Mouse (Mus musculus): Measurements from ENCODE around the gene Cdkl5.

Cdkl5 gene

GRCm38 (mm10) chrX:160994543-160995121, at the start of gene Cdkl5:
Cdkl5 (minus strand) TSS chrX:160994704.
- DNase-seq (ENCODE audit: low read depth) = peak; percentile 76

DNA sequence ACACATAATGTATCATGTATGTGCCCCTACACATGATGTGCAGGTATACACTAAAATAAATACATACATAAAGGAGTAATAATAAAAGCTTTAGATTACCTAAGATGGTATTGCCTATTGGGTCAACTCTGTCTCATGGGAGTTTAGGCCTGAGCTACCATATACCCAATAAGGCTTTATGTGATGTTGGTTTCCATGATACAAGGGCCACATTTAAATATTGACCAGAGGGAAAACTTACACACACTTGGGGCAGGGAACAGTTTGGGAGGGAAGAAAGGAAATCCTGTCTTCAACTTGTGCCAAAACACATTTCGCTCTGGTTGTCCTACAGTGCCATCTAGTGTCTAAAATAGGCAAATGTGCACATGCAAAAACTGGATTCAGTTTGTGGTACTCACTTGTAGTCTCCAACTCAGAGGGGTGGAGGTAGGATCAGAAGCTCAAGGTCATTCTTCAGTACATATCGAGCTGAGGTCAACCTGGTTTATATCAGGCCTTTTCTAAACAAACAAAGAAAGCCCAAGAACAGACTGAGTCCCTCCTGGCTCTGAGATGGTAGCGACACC, 38.8 kb upstream of the Cdkl5 start:
- DNase-seq (ENCODE audit: low read depth) = peak; percentile 12

GRCm38 (mm10) chrX:161032423-161032822, 37.9 kb upstream of the Cdkl5 start:
- no peak for DNase-seq (ENCODE audit: low read depth)

DNA sequence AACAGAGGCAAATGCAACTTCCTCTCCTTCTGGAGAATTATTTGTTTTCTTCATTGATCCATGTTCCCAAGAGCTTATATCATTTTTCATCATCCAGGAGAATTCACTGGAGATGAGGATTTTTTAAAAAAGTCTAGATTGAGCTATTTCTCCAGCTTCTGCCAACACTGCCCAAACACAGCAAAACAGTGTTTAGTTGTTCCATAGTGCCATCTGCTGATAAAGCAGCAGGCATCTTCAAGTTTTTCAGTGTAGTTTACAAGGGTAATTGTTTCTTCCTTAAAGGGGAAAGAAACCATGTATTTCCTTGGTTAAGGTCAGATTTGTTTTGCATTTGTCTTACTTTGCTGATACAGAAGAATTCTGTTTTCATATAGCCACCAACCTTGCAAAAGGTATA, 35.7 kb upstream of the Cdkl5 start:
- DNase-seq (ENCODE audit: low read depth) = peak; percentile 4

- DNase-seq (ENCODE audit: low read depth) = no peak
Measured at GRCm38 (mm10) chrX:161024475-161024874, 30.0 kb upstream of the Cdkl5 start.

GRCm38 (mm10) chrX:161021548-161021947, 27.0 kb upstream of the Cdkl5 start:
- no peak for DNase-seq (ENCODE audit: low read depth)

GRCm38 (mm10) chrX:161018179-161018578, 23.7 kb upstream of the Cdkl5 start:
- DNase-seq (ENCODE audit: low read depth) = no peak

DNA sequence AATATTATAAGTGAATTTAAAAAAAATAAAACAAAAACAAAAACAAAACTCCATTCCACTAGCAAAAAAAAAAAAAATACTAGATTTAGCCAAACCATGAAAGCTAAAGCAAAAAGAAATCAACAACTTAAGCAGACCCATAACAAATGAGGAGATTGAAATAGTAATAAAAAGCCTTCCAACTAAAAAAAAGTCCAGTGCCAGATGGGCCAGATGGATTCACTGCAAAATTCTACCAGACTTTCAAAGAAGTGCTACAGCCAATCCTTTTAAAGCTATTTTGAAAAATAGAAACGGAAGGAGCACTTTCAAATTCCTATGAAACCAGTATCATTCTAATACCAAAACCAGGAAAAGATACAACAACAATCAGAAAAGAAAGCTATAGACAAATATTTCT, 11.8 kb upstream of the Cdkl5 start:
- DNase-seq (ENCODE audit: low read depth) = no peak

GRCm38 (mm10) chrX:160996051-160996450, 1.5 kb upstream of the Cdkl5 start:
- no peak for DNase-seq (ENCODE audit: low read depth)

DNA sequence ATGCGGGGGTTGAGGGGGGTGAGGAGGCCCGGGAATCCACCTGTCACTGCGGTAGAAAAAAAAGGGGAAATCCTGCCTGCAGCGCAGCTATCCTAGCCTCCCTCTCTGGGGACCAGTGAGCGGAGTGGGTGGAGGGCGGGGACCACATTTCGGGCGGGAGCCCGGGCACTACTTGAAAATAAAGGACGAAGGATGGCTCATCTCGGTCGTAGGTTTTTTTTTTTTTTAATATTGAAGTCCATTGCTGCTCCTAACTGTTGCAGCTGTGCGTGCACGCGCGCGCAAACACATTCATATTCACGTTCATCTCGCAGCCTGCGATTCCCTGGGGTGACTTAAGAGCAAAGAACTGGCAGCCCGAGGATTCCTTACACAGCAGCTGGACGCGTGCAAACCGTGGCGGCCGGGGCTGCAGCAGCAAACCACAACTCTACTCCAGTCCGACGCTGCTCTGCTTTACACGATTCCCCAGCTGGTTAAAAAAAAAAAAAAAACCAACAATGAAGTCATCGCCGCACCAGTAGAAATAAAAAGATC, 695 bp upstream of the Cdkl5 start:
- peak; percentile 9 for DNase-seq (ENCODE audit: low read depth)

DNA sequence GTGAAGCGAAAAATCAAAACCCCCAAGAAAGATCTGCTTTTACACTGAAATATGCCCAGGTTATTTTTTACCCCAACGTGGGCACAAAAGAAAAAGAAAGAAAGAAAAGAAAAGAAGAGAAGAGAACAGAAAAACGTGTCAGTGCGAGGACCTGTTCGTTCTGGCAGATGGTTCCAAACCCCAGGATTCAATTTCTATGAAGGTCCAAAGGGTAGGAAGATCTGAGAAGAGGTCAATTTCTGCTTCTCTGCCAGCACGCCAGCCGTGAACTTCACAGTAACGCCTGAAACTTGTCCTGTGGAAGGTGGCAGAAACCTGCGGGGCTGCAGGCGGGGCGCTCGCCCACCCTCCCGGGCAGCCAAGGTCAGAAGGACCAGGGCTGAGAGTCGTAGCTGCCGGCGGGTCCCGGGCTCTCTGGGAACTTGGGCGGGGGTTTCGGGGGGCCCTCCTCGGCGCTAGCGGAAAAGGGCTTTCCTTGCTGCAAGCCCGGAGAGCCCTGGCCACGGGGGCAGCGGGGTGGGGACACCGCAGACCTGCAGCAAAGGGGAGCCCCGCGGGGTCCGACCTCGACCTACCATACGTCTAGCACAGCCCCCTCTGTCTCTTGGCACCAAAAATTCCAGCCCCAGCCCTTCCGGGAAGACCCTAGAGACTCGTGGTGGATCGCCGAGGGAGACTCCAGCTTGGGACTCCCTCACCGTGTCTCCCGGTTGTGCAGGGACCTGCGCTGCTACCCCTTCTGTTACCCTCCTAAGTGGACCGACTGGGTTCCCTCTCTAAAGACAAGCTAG, 560 bp downstream of the Cdkl5 start:
- DNase-seq (ENCODE audit: low read depth) = no peak

- no peak for DNase-seq (ENCODE audit: low read depth)
Measured at GRCm38 (mm10) chrX:160992703-160993102, 1.8 kb downstream of the Cdkl5 start.

DNA sequence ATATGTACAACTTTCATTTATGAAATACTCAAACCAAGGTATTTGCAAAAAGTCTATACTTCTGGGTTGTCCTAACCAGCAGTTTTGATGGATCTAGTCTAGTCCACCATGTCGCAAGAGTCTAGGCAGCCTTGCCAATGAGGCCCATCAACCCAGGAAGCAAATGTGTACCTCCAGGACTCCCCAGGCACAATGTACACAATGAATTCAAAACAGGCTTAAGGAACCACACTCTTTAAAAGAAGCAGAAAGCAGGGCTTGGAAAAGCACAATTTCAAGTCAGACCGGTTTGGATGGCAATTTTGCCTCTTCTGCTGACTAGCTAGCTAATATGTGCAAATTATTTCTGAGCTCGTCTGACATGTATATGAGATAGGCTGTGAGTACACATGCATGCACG, 4.2 kb downstream of the Cdkl5 start:
- DNase-seq (ENCODE audit: low read depth) = no peak

GRCm38 (mm10) chrX:160977919-160978318, 16.6 kb downstream of the Cdkl5 start:
- DNase-seq (ENCODE audit: low read depth) = no peak

DNA sequence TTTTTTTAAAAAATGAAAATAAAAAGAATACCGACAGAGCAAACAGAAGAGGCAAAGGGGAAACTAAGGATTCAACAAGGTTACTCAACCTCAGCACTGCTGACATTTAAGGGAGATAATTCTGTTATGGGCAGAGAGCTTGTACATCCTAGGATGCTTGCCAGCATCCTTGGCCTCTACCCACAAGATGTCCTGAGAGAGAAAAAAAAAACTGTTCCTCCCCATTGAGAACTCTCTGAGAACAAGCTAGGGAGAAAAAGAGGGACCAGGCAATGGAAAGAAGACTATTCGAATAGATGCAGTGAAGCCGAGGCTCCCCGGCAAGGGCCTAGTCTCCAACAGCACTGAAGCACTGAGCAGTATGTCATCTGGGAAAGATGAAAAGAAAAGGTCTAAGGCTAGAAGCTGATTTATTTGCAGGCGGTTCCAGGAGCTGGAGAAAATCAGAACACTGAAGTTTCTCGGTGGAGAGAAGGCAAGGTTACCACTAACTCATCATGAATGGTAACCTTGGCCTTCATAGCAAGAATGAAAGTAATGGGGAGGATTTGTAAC, 22.4 kb downstream of the Cdkl5 start:
- no peak for DNase-seq (ENCODE audit: low read depth)

- no peak for DNase-seq (ENCODE audit: low read depth)
Measured at GRCm38 (mm10) chrX:160958593-160959131, 35.8 kb downstream of the Cdkl5 start.

DNA sequence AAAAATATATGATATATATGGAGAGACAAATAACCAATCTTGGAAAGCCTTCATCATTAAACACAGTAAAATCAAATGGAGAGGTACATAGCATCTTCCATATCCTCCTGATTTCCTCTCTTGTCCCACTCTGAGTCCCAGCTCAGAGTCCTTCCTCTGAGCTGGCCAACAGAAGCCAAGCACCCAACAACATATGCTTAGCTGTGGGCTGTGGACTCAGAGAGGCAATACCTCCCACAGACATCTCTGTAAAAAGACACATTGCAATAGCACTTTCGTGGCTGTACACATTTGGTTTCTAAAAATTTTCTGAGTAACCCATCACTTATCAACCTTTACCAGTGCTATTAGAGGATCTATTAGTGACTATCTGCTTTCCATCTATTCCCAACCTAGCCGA, 44.9 kb downstream of the Cdkl5 start:
- DNase-seq (ENCODE audit: low read depth) = no peak

- DNase-seq (ENCODE audit: low read depth) = no peak
Measured at GRCm38 (mm10) chrX:160944722-160945121, 49.8 kb downstream of the Cdkl5 start.

DNA sequence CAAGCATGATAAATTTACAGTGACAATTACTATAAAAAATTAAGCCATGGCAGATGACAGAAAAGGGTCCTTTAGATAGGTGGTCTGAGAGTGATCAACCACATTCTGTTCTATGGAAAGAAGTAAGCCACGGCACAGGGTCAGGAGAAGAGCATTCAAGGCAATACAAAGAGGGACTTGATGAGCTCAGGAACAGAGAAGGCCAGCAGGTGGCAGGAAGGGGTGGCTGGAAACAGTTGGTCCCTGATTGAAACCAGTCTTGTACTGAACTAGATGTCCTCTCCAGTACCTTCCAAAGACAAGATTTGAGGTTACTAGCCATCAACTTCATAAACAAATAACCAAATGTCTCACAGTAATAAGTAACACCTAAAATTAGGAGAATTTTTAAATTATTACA, 59.0 kb downstream of the Cdkl5 start:
- DNase-seq (ENCODE audit: low read depth) = no peak

GRCm38 (mm10) chrX:160930656-160931055, 63.8 kb downstream of the Cdkl5 start:
- no peak for DNase-seq (ENCODE audit: low read depth)

DNA sequence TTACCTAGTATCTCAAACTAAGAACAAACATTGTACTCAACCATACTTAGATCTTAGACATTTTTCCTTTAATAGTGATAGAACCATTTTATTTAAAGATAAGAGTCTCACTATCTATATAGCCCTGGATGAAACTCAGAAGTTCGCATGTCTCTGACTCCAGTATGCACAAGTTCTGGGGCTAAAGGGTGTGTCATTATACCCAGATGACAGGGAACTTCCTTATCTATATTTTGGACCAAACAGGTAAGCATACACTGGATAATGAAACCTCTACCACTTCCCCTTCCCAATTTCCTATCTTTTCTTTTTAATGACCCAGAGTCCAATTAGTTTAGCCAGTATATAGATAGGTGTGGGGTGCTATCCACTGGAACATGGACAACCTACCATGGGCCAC, 65.6 kb downstream of the Cdkl5 start:
- no peak for DNase-seq (ENCODE audit: low read depth)

DNA sequence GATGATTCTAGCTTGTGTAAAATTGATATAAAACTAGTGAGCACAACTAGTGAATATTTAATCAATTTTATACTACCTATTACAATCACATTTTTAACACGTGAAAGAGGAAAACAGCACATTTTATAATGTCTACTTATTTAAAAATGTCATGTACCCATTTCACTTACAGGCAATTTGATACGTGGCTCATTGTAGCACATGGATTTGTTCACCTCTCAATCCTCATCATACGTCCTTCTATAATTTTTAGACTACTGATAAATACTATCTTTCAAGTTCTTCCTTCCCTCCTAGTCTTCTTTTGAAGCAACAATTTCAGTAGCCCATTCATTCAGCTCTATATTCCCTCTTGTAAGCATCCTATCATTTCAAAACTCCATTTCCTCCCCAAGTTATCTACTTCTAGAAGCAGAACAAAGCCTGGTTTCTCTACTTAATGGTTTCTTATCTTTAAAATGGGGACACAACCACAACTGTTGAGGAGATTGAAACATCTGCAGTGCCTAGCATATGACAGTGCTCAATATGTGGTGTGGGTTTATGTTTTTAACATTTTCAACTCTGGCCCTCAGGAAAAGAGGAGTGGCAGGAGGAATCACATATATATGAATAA, 75.4 kb downstream of the Cdkl5 start:
- no peak for DNase-seq (ENCODE audit: low read depth)
